Comparison of ENCODE assay signal across 23 mouse cellular contexts in genomic region chr2:60044540-60044939, GRCm38 (mm10).
A peak's percentile ranks its signal among the peaks of the same experiment; 100 is the strongest.
DNase-seq lines count a peak whose midpoint lies in the region; ATAC-seq and TF ChIP-seq lines count a peak whose summit lies in the region.
"Had no signal": no experiment of that assay in that cellular context is flagged by ENCODE, and none has a peak within 500 bp of the region (broad histone marks: within the 10 kb centered on the region; RNA-seq: fewer than 3 reads in every experiment).

No protein-coding gene starts in this region.

- no peak overlapping the region for H3K4me3 ChIP-seq in gastrocnemius, adult 2 months
- no peak overlapping the region for H3K4me3 ChIP-seq in liver, postnatal 0 days (ENCODE audit: low read depth, low read length)
- no peak overlapping the region for H3K4me3 ChIP-seq in ES-Bruce4 (ENCODE audit: low read depth, low read length)
- no peak overlapping the region for H3K4me3 ChIP-seq in heart, embryonic 12.5 days
- H3K4me3 ChIP-seq: forebrain, embryonic 13.5 days had no signal

- no peaks in the 10 kb centered on the region for H3K9me3 ChIP-seq in liver, postnatal 0 days (ENCODE audit: low read length)
- no peaks in the 10 kb centered on the region for H3K9me3 ChIP-seq in ES-Bruce4 (replicated peaks; ENCODE audit: control insufficient read depth, insufficient read depth, low read length, poor library complexity, severe bottlenecking)
- no peaks in the 10 kb centered on the region for H3K9me3 ChIP-seq in heart, embryonic 12.5 days (replicated peaks)
- H3K9me3 ChIP-seq: forebrain, embryonic 13.5 days had no signal

- no peak for TF ChIP-seq POLR2A in ES-Bruce4 (IDR thresholded peaks at IDR 0.05; ENCODE audit: insufficient read depth, low read length)

- H3K36me3 ChIP-seq in liver, postnatal 0 days (replicated peaks; ENCODE audit: insufficient read depth, low read length) = no peaks in the 10 kb centered on the region
- H3K36me3 ChIP-seq in ES-Bruce4 (ENCODE audit: control insufficient read depth, insufficient read depth, low read length, poor library complexity, severe bottlenecking) = no peaks in the 10 kb centered on the region
- 0 out of 2 replicates have a peak, but pooled peaks cover 3% of the 10 kb centered on the region for H3K36me3 ChIP-seq in heart, embryonic 12.5 days

- WGBS in liver, postnatal 0 days (ENCODE audit: insufficient replicate concordance) = 78% methylated on average over 2 of the region's 2 CpGs
- WGBS in heart, embryonic 12.5 days = 62% methylated on average over 2 of the region's 2 CpGs

- no peak overlapping the region for H3K4me2 ChIP-seq in liver, postnatal 0 days (ENCODE audit: low read depth, low read length)
- H3K4me2 ChIP-seq in heart, embryonic 12.5 days = no peak overlapping the region
- H3K4me2 ChIP-seq: forebrain, embryonic 13.5 days; heart, embryonic 11.5 days had no signal

- TF ChIP-seq EP300 in liver, postnatal 0 days (IDR thresholded peaks at IDR 0.05; ENCODE audit: low read depth) = no peak
- TF ChIP-seq EP300 in ES-Bruce4 (IDR thresholded peaks at IDR 0.05; ENCODE audit: insufficient read depth, low read depth, low read length) = no peak

- TF ChIP-seq CTCF in gastrocnemius, adult 2 months (IDR thresholded peaks at IDR 0.05) = peak; percentile 19; the same call in 1 of the 2 replicates
- peak; percentile 28; the same call in 1 of the 2 replicates for TF ChIP-seq CTCF in liver, postnatal 0 days (IDR thresholded peaks at IDR 0.05; ENCODE audit: low read depth)
- peak; percentile 31 for TF ChIP-seq CTCF in ES-Bruce4 (IDR thresholded peaks at IDR 0.05; ENCODE audit: low read depth, low read length)

- intact Hi-C loops in gastrocnemius, adult 2 months (cut with DNase I) = no loop called here
- intact Hi-C loops in gastrocnemius, postnatal 14 days (cut with DNase I; ENCODE audit: low total_unique reads) = no loop called here
- intact Hi-C loops in left cerebral cortex, postnatal 14 days (cut with DNase I) = no loop called here

- DNase-seq in gastrocnemius, adult 2 months = no peak
- DNase-seq in gastrocnemius, postnatal 14 days = no peak
- DNase-seq in liver, postnatal 0 days = no peak
- DNase-seq in liver = no peak
- peak; percentile 19 for DNase-seq in adipocyte (ENCODE audit: low spot score)
- DNase-seq in left cerebral cortex, postnatal 14 days (ENCODE audit: low spot score in 2 of 2) = no peak
- DNase-seq: adrenal gland, postnatal 10 days; cerebellum, adult 2 months; cerebellum, postnatal 36 days; heart, postnatal 10 days; kidney, adult 9 months; kidney, postnatal 4 days; lung, adult 2 months; thymus, postnatal 36 days had no signal

- no peaks in the 10 kb centered on the region for H3K27me3 ChIP-seq in liver, postnatal 0 days (ENCODE audit: insufficient read depth, low read length)
- no peaks in the 10 kb centered on the region for H3K27me3 ChIP-seq in ES-Bruce4 (ENCODE audit: control insufficient read depth, insufficient read depth, low read length, poor library complexity, severe bottlenecking)
- no peaks in the 10 kb centered on the region for H3K27me3 ChIP-seq in heart, embryonic 12.5 days (replicated peaks)
- H3K27me3 ChIP-seq: forebrain, embryonic 13.5 days; Patski had no signal

- H3K9ac ChIP-seq in liver, postnatal 0 days (replicated peaks) = no peak overlapping the region
- no peak overlapping the region for H3K9ac ChIP-seq in ES-Bruce4 (ENCODE audit: low read depth, poor library complexity, severe bottlenecking)
- no peak overlapping the region for H3K9ac ChIP-seq in heart, embryonic 12.5 days
- H3K9ac ChIP-seq: forebrain, embryonic 13.5 days had no signal

- no peak for ATAC-seq in liver, postnatal 0 days
- ATAC-seq in heart, embryonic 12.5 days (ENCODE audit: insufficient number of reproducible peaks, low FRiP score) = no peak
- ATAC-seq: activated CD4-positive, CD25-positive, alpha-beta regulatory T cell, adult 4 months; forebrain, embryonic 13.5 days; hindbrain, postnatal 0 days; midbrain, embryonic 16.5 days; Patski had no signal

- H3K27ac ChIP-seq in gastrocnemius, adult 2 months = no peak overlapping the region
- no peak overlapping the region for H3K27ac ChIP-seq in liver, postnatal 0 days (ENCODE audit: low read depth)
- H3K27ac ChIP-seq in ES-Bruce4 (ENCODE audit: insufficient read depth, low read length) = no peak overlapping the region
- H3K27ac ChIP-seq in heart, embryonic 12.5 days (ENCODE audit: poor library complexity, severe bottlenecking) = no peak overlapping the region
- H3K27ac ChIP-seq: forebrain, embryonic 13.5 days; hindbrain, postnatal 0 days; macrophage had no signal

- peaks cover 16% of the 10 kb centered on the region for H3K4me1 ChIP-seq in liver, postnatal 0 days (ENCODE audit: insufficient read depth)
- H3K4me1 ChIP-seq in ES-Bruce4 (ENCODE audit: control insufficient read depth, insufficient read depth, low read length) = no peaks in the 10 kb centered on the region
- peaks cover 33% of the 10 kb centered on the region for H3K4me1 ChIP-seq in heart, embryonic 12.5 days (replicated peaks)
